Mouse (Mus musculus): ENCODE data around the gene Fkrp.

The Fkrp gene

GRCm38 (mm10) chr7:16785541-16786083 lies 30.9 kb downstream of the Fkrp start:
- DNase-seq = no peak

- DNase-seq = peak; percentile 70 to 75
Measured at GRCm38 (mm10) chr7:16784498-16784976, 32.0 kb downstream of the Fkrp start.

- peak; percentile 88 to 89 for DNase-seq
Measured at GRCm38 (mm10) chr7:16783758-16784415, 32.6 kb downstream of the Fkrp start.

GRCm38 (mm10) chr7:16783224-16783688 lies 33.3 kb downstream of the Fkrp start:
- peak; percentile 8 to 13 for DNase-seq

- peak in 1 of 2 experiments; percentile 11 for DNase-seq
Measured at GRCm38 (mm10) chr7:16782555-16783125, 33.9 kb downstream of the Fkrp start.

GRCm38 (mm10) chr7:16781816-16782554 lies 34.5 kb downstream of the Fkrp start:
- DNase-seq = peak; percentile 19 to 48

GRCm38 (mm10) chr7:16781555-16781815 lies 35.0 kb downstream of the Fkrp start:
- DNase-seq = no peak

- DNase-seq = peak; percentile 93 to 95
Measured at GRCm38 (mm10) chr7:16780825-16781554, 35.5 kb downstream of the Fkrp start, which contains the start of gene Slc1a5. Gene Slc1a5 (plus strand): TSS chr7:16781340.

GRCm38 (mm10) chr7:16780076-16780475 lies 36.5 kb downstream of the Fkrp start:
- DNase-seq = peak; percentile 60 to 78

- DNase-seq = peak; percentile 43 to 56
Measured at GRCm38 (mm10) chr7:16775888-16776287, 40.6 kb downstream of the Fkrp start.

GRCm38 (mm10) chr7:16766443-16766842 lies 50.1 kb downstream of the Fkrp start:
- DNase-seq = no peak

- no peak for DNase-seq
Measured at GRCm38 (mm10) chr7:16763463-16764218, 52.9 kb downstream of the Fkrp start.

- DNase-seq = no peak
Measured at GRCm38 (mm10) chr7:16761630-16762029, 54.9 kb downstream of the Fkrp start.

GRCm38 (mm10) chr7:16761005-16761481 lies 55.5 kb downstream of the Fkrp start:
- peak; percentile 64 to 73 for DNase-seq

GRCm38 (mm10) chr7:16760292-16760691 lies 56.2 kb downstream of the Fkrp start:
- peak; percentile 46 to 60 for DNase-seq

Measured in kidney, postnatal 36 days (tissue).